Mouse (Mus musculus): Measurements from ENCODE around the gene Pom121l12.

Gene Pom121l12

GRCm38 (mm10) chr11:14598976-14599375 lies at the start of gene Pom121l12:
Gene Pom121l12, plus strand, starts transcription at chr11:14599276.
- no peak for DNase-seq (ENCODE audit: low spot score)

- no peak for DNase-seq (ENCODE audit: low spot score)
Observed at GRCm38 (mm10) chr11:14611859-14612258, 12.8 kb downstream of the Pom121l12 start.

All from spleen, adult 12 weeks (tissue).